Mouse (Mus musculus) MEL (cell line): ENCODE measurements around the gene Padi4. TPM values are rescaled to one million over a fixed set of nuclear protein-coding genes. Genes with fewer than 3 reads are reported as not detected.

ENCODE experiments used
- DNase-seq: peaks from one replicate; pipeline ENCODE4 v3.0.0; 2011; ENCODE audit warnings: low read depth, low spot score
- H3K27ac ChIP-seq: 2 replicates; pipeline ENCODE4 v1.5.1; 2012; ENCODE audit warnings: low read depth, mild to moderate bottlenecking, control low read depth, low read length, moderate library complexity; ENCODE audit not compliant: control insufficient read depth
- H3K27me3 ChIP-seq, 2 experiments: fragments of 150-350 bp in 1 of 2; sonication (generic) in 1 of 2; 2 replicates each; pipeline ENCODE4 v1.6.1; 2012; ENCODE audit warnings: low read length in 2 of 2, mild to moderate bottlenecking in 2 of 2, improper control_type of control experiment in 1 of 2, moderate library complexity in 1 of 2; ENCODE audit not compliant: insufficient read depth in 2 of 2, control insufficient read depth in 1 of 2
- H3K36me3 ChIP-seq, 2 experiments: 2 replicates each; pipeline ENCODE4 v1.6.1; 2012 to 2014; ENCODE audit warnings: low read length in 2 of 2, improper control_type of control experiment in 1 of 2, inconsistent platforms in 1 of 2, mild to moderate bottlenecking in 1 of 2; ENCODE audit not compliant: insufficient read depth in 2 of 2, control insufficient read depth in 1 of 2
- H3K4me1 ChIP-seq, 2 experiments: fragments of 150-350 bp in 1 of 2; sonication (generic) in 1 of 2; 2 replicates each; pipeline ENCODE4 v1.6.1; 2012; ENCODE audit warnings: low read length in 2 of 2, improper control_type of control experiment in 1 of 2, mild to moderate bottlenecking in 1 of 2; ENCODE audit not compliant: insufficient read depth in 2 of 2, control insufficient read depth in 1 of 2
- H3K4me3 ChIP-seq, 2 experiments: fragments of 150-350 bp in 1 of 2; sonication (generic) in 1 of 2; 2 replicates each; pipeline ENCODE4 v1.5.1; 2012; ENCODE audit warnings: low read depth in 2 of 2, low read length in 2 of 2, mild to moderate bottlenecking in 2 of 2, moderate library complexity in 2 of 2, control low read depth in 1 of 2, improper control_type of control experiment in 1 of 2; ENCODE audit not compliant: control insufficient read depth in 1 of 2, insufficient read depth in 1 of 2
- H3K79me2 ChIP-seq: 2 replicates; pipeline ENCODE4 v1.6.1; 2012; ENCODE audit warnings: mild to moderate bottlenecking, low read length, moderate library complexity; ENCODE audit not compliant: control insufficient read depth, poor library complexity, insufficient read depth
- H3K9ac ChIP-seq: 2 replicates; pipeline ENCODE4 v1.6.1; 2012; ENCODE audit warnings: low read depth, mild to moderate bottlenecking, control low read depth, low read length, moderate library complexity; ENCODE audit not compliant: control insufficient read depth, poor library complexity, severe bottlenecking
- H3K9me3 ChIP-seq: fragments of 150-350 bp; sonication (generic); replicated peaks from 2 replicates; pipeline ENCODE4 v1.6.1; 2012; ENCODE audit warnings: mild to moderate bottlenecking, low read length, improper control_type of control experiment, moderate library complexity; ENCODE audit not compliant: insufficient read depth
- BHLHE40 ChIP-seq: IDR thresholded peaks from 2 replicates; pipeline ENCODE4 v1.6.1; 2012; ENCODE audit warnings: low read depth, mild to moderate bottlenecking, inconsistent platforms, low read length, improper control_type of control experiment, borderline replicate concordance
- CHD1 ChIP-seq: IDR thresholded peaks from 2 replicates; pipeline ENCODE4 v1.6.1; 2012; ENCODE audit warnings: low read depth, mild to moderate bottlenecking, inconsistent platforms, low read length, improper control_type of control experiment
- ETS1 ChIP-seq: IDR thresholded peaks from 2 replicates; pipeline ENCODE4 v1.6.1; 2012; ENCODE audit warnings: low read depth, mild to moderate bottlenecking, inconsistent platforms, low read length, improper control_type of control experiment, moderate library complexity
- GABPA ChIP-seq: IDR thresholded peaks from 2 replicates; pipeline ENCODE4 v1.6.1; 2012; ENCODE audit warnings: low read depth, mild to moderate bottlenecking, inconsistent platforms, low read length, improper control_type of control experiment, moderate library complexity
- HCFC1 ChIP-seq: IDR thresholded peaks from 2 replicates; pipeline ENCODE4 v1.6.1; 2012; ENCODE audit warnings: low read depth, mild to moderate bottlenecking, inconsistent platforms, low read length, improper control_type of control experiment, moderate library complexity
- MAX ChIP-seq: IDR thresholded peaks from 2 replicates; pipeline ENCODE4 v1.6.1; 2011; ENCODE audit warnings: low read length, improper control_type of control experiment
- MEF2A ChIP-seq: IDR thresholded peaks from 2 replicates; pipeline ENCODE4 v1.6.1; 2014; ENCODE audit warnings: low read depth, mild to moderate bottlenecking, inconsistent platforms, low read length, improper control_type of control experiment; ENCODE audit not compliant: poor library complexity, insufficient replicate concordance, severe bottlenecking; ENCODE audit errors: extremely low read depth
- MYB ChIP-seq: IDR thresholded peaks from 2 replicates; pipeline ENCODE4 v1.6.1; 2011; ENCODE audit warnings: mild to moderate bottlenecking, low read depth, low read length, improper control_type of control experiment
- MYC ChIP-seq: IDR thresholded peaks from 2 replicates; pipeline ENCODE4 v1.6.1; 2011; ENCODE audit warnings: low read depth, mild to moderate bottlenecking, low read length, improper control_type of control experiment, moderate library complexity
- NELFE ChIP-seq: IDR thresholded peaks from 2 replicates; pipeline ENCODE4 v1.6.1; 2011; ENCODE audit warnings: low read depth, low read length, improper control_type of control experiment
- POLR2A ChIP-seq, 2 experiments: IDR thresholded peaks; 2 replicates each; pipeline ENCODE4 v1.6.1; 2011 to 2012; ENCODE audit warnings: low read length in 2 of 2, mild to moderate bottlenecking in 2 of 2, control low read depth in 1 of 2, improper control_type of control experiment in 1 of 2, low read depth in 1 of 2, moderate library complexity in 1 of 2; ENCODE audit not compliant: control insufficient read depth in 1 of 2, insufficient read depth in 1 of 2, poor library complexity in 1 of 2
- RAD21 ChIP-seq: IDR thresholded peaks from 2 replicates; pipeline ENCODE4 v1.6.1; 2011; ENCODE audit warnings: mild to moderate bottlenecking, low read depth, low read length, improper control_type of control experiment
- RCOR1 ChIP-seq: IDR thresholded peaks from 2 replicates; pipeline ENCODE4 v1.6.1; 2012; ENCODE audit warnings: low read depth, mild to moderate bottlenecking, inconsistent platforms, low read length, improper control_type of control experiment
- SMC3 ChIP-seq: IDR thresholded peaks from 2 replicates; pipeline ENCODE4 v1.6.1; 2011; ENCODE audit warnings: low read depth, low read length, improper control_type of control experiment
- TAL1 ChIP-seq: IDR thresholded peaks from 2 replicates; pipeline ENCODE4 v1.6.1; 2012; ENCODE audit warnings: mild to moderate bottlenecking, inconsistent platforms, low read length, moderate library complexity, mixed read lengths
- TBP ChIP-seq: IDR thresholded peaks from 2 replicates; pipeline ENCODE4 v1.8.0; 2011; ENCODE audit warnings: low read depth, low read length, improper control_type of control experiment
- TCF12 ChIP-seq: IDR thresholded peaks from 2 replicates; pipeline ENCODE4 v1.6.1; 2014; ENCODE audit warnings: low read depth, mild to moderate bottlenecking, inconsistent platforms, low read length, improper control_type of control experiment, moderate library complexity
- USF1 ChIP-seq: IDR thresholded peaks from 2 replicates; pipeline ENCODE4 v1.6.1; 2014; ENCODE audit warnings: low read depth, mild to moderate bottlenecking, inconsistent platforms, low read length, improper control_type of control experiment, moderate library complexity
- ZKSCAN1 ChIP-seq: IDR thresholded peaks from 2 replicates; pipeline ENCODE4 v1.6.1; 2012; ENCODE audit warnings: low read depth, mild to moderate bottlenecking, inconsistent platforms, low read length, improper control_type of control experiment, moderate library complexity
- polyA plus RNA-seq, 2 experiments: library from polyadenylated mRNA; stranded (reverse) in 1 of 2; unstranded in 1 of 2; fragments of >175 nt in 1 of 2; fragments of >200 nt in 1 of 2; gene quantifications; 2 replicates each; pipeline versions ENCODE4 v1.2.1 to v1.2.4; 2012; ENCODE audit warnings: low replicate concordance in 2 of 2, low read depth in 1 of 2; ENCODE audit not compliant: insufficient read length in 2 of 2, insufficient read depth in 1 of 2, missing spikeins in 1 of 2
- total RNA-seq: library from RNA; depleted of rRNA; stranded (reverse); fragments of 300-350 nt; gene quantifications from 2 replicates; pipeline ENCODE4 v1.2.3, GENCODE M21; 2012

Gene Padi4
- total and polyA plus RNA-seq, 3 experiments: not detected

GRCm38 (mm10) chr4:140809118-140809517 lies 35.1 kb upstream of the Padi4 start (continued):
- TF ChIP-seq MEF2A (no peak), MYB (no peak)

GRCm38 (mm10) chr4:140804601-140805000 lies 30.6 kb upstream of the Padi4 start:
- Histone ChIP-seq H3K9me3 (no peaks in the 10 kb centered on the region), H3K4me3 (no peak overlapping the region), H3K27ac (no peak overlapping the region), H3K27me3 (no peaks in the 10 kb centered on the region), H3K9ac (no peak overlapping the region), H3K4me1 (peaks cover 4 to 11% of the 10 kb centered on the region in 2 experiments; a peak in 3 of 4 replicates), H3K36me3 (peaks cover 0 to 4% of the 10 kb centered on the region in 2 experiments; a peak in 2 of 4 replicates), H3K79me2 (peaks cover 20% of the 10 kb centered on the region)
- DNase-seq: no peak
- TF ChIP-seq CHD1 (no peak), TBP (no peak), HCFC1 (no peak), TCF12 (no peak), MAX (no peak), NELFE (no peak), MYC (no peak), TAL1 (no peak), SMC3 (no peak), ETS1 (no peak), RAD21 (no peak), RCOR1 (no peak), ZKSCAN1 (no peak), POLR2A (IDR thresholded peaks at IDR 0.05; ENCODE audit: control insufficient read depth in 1 of 2, insufficient read depth in 1 of 2, low read depth in 1 of 2, low read length in 2 of 2, poor library complexity in 1 of 2) (no peak)

- DNase-seq: no peak
- Histone ChIP-seq H3K9me3 (no peaks in the 10 kb centered on the region), H3K36me3 (peaks cover 0 to 4% of the 10 kb centered on the region in 2 experiments; a peak in 1 of 4 replicates), H3K27me3 (no peaks in the 10 kb centered on the region), H3K27ac (no peak overlapping the region), H3K4me3 (no peak overlapping the region), H3K79me2 (peaks cover under 1% of the 10 kb centered on the region), H3K9ac (no peak overlapping the region), H3K4me1 (no peaks in the 10 kb centered on the region)
- no peak for TF ChIP-seq USF1
- TF ChIP-seq BHLHE40: no peak
- TF ChIP-seq GABPA: no peak
Observed at GRCm38 (mm10) chr4:140801364-140801763, 27.3 kb upstream of the Padi4 start.
